Mouse (Mus musculus) myocyte (in vitro differentiated cells): ENCODE results near the gene Gm614. TPM values are rescaled to one million over a fixed set of nuclear protein-coding genes. Genes with fewer than 3 reads are reported as not detected.
A peak's percentile ranks its signal among the peaks of the same experiment; 100 is the strongest.

Experiments
- H3K27me3 ChIP-seq: one replicate; pipeline ENCODE4 v1.6.1; 2011; ENCODE audit not compliant: control insufficient read depth, insufficient read depth, insufficient read length
- H3K36me3 ChIP-seq: one replicate; pipeline ENCODE4 v1.6.1; 2011; ENCODE audit not compliant: control insufficient read depth, insufficient read depth
- H3K4me2 ChIP-seq: one replicate; pipeline ENCODE4 v1.6.1; 2011; ENCODE audit warnings: low read depth, control low read depth
- H3K4me3 ChIP-seq: one replicate; pipeline ENCODE4 v1.5.1; 2011; ENCODE audit warnings: mild to moderate bottlenecking, control low read depth, moderate library complexity
- H3K79me2 ChIP-seq: one replicate; pipeline ENCODE4 v1.6.1; 2011; ENCODE audit not compliant: control insufficient read depth, insufficient read depth
- H3ac ChIP-seq: one replicate; pipeline ENCODE4 v1.6.1; 2011; ENCODE audit not compliant: control insufficient read depth, insufficient read length
- CEBPB ChIP-seq: IDR thresholded peaks from 2 replicates; pipeline ENCODE4 v1.6.1; 2011; ENCODE audit warnings: mild to moderate bottlenecking, moderate library complexity; ENCODE audit not compliant: poor library complexity, insufficient read depth, severe bottlenecking
- E2F4 ChIP-seq: IDR thresholded peaks from one replicate; pipeline ENCODE4 v1.6.1; 2011; ENCODE audit warnings: mild to moderate bottlenecking, control low read depth, moderate library complexity; ENCODE audit not compliant: insufficient read depth
- MAX ChIP-seq: IDR thresholded peaks from one replicate; pipeline ENCODE4 v1.6.1; 2011; ENCODE audit warnings: low read depth, mild to moderate bottlenecking, control low read depth
- MYOD1 ChIP-seq, 3 experiments: IDR thresholded peaks; one replicate each; pipeline ENCODE4 v1.6.1; 2011; ENCODE audit warnings: control low read depth in 2 of 3, low read depth in 2 of 3, mild to moderate bottlenecking in 2 of 3, moderate library complexity in 1 of 3; ENCODE audit not compliant: insufficient read length in 2 of 3, control insufficient read depth in 1 of 3
- MYOG ChIP-seq, 3 experiments: IDR thresholded peaks; one replicate each; pipeline ENCODE4 v1.6.1; 2011; ENCODE audit warnings: control low read depth in 2 of 3, low read depth in 2 of 3, mild to moderate bottlenecking in 2 of 3; ENCODE audit not compliant: insufficient read length in 2 of 3, control insufficient read depth in 1 of 3, insufficient read depth in 1 of 3
- POLR2A ChIP-seq: IDR thresholded peaks from one replicate; pipeline ENCODE4 v1.6.1; 2011; ENCODE audit warnings: low read depth, mild to moderate bottlenecking, control low read depth, moderate library complexity; ENCODE audit not compliant: insufficient read length
- POLR2AphosphoS2 ChIP-seq: IDR thresholded peaks from one replicate; pipeline ENCODE4 v1.6.1; 2011; ENCODE audit warnings: low read depth, control low read depth; ENCODE audit not compliant: insufficient read length
- REST ChIP-seq: IDR thresholded peaks from one replicate; pipeline ENCODE4 v1.6.1; 2011; ENCODE audit warnings: mild to moderate bottlenecking, control low read depth, moderate library complexity; ENCODE audit not compliant: insufficient read depth, insufficient read length
- SRF ChIP-seq: IDR thresholded peaks from one replicate; pipeline ENCODE4 v1.6.1; 2011; ENCODE audit warnings: low read depth; ENCODE audit not compliant: control insufficient read depth, insufficient read length
- TCF12 ChIP-seq: IDR thresholded peaks from one replicate; pipeline ENCODE4 v1.6.1; 2011; ENCODE audit warnings: mild to moderate bottlenecking, control low read depth; ENCODE audit not compliant: poor library complexity, insufficient read depth, severe bottlenecking
- TCF3 ChIP-seq: IDR thresholded peaks from one replicate; pipeline ENCODE4 v1.6.1; 2011; ENCODE audit warnings: low read depth, control low read depth; ENCODE audit not compliant: insufficient read length
- USF1 ChIP-seq: IDR thresholded peaks from one replicate; pipeline ENCODE4 v1.6.1; 2011; ENCODE audit warnings: low read depth, mild to moderate bottlenecking, control low read depth, moderate library complexity
- polyA plus RNA-seq: library from polyadenylated mRNA; unstranded; fragments of >200 nt; fragmentation: generic; extraction: Trizol; gene quantifications from one replicate; pipeline ENCODE4 v1.2.1, GENCODE M21; 2012; ENCODE audit warnings: missing spikeins

Gm614 gene
- polyA plus RNA-seq, 1 experiment = not detected

- no peaks in the 10 kb centered on the region for H3K27me3 ChIP-seq
- no peak overlapping the region for H3ac ChIP-seq
- no peak overlapping the region for H3K4me2 ChIP-seq
- H3K79me2 ChIP-seq = no peaks in the 10 kb centered on the region
- H3K4me3 ChIP-seq = no peak overlapping the region
- no peak for TF ChIP-seq MAX
- no peaks in the 10 kb centered on the region for H3K36me3 ChIP-seq
These were observed 23.8 kb upstream of the Gm614 start for GRCm38 (mm10) chrX:101287543-101287942.

- Histone ChIP-seq H3K79me2 (no peaks in the 10 kb centered on the region), H3K36me3 (peaks cover 1% of the 10 kb centered on the region), H3K4me2 (no peak overlapping the region), H3K27me3 (no peaks in the 10 kb centered on the region), H3ac (no peak overlapping the region), H3K4me3 (no peak overlapping the region)
- no peak for TF ChIP-seq MYOG (IDR thresholded peaks at IDR 0.05; ENCODE audit: control insufficient read depth in 1 of 3, insufficient read depth in 1 of 3, insufficient read length in 2 of 3, low read depth in 2 of 3)
- TF ChIP-seq SRF = no peak
- TF ChIP-seq TCF3 = no peak
- TF ChIP-seq E2F4 = no peak
- TF ChIP-seq POLR2AphosphoS2 = no peak
- no peak for TF ChIP-seq TCF12
- no peak for TF ChIP-seq USF1
- no peak for TF ChIP-seq POLR2A
- no peak for TF ChIP-seq MYOD1 (IDR thresholded peaks at IDR 0.05; ENCODE audit: control insufficient read depth in 1 of 3, insufficient read length in 2 of 3, low read depth in 2 of 3)
- no peak for TF ChIP-seq MAX
- TF ChIP-seq CEBPB = no peak
- no peak for TF ChIP-seq REST
These were observed 22.3 kb upstream of the Gm614 start for GRCm38 (mm10) chrX:101285953-101286670.

- H3K36me3 ChIP-seq = peaks cover 5% of the 10 kb centered on the region
- H3K4me2 ChIP-seq = no peak overlapping the region
- no peaks in the 10 kb centered on the region for H3K79me2 ChIP-seq
- H3K4me3 ChIP-seq = no peak overlapping the region
- H3ac ChIP-seq = no peak overlapping the region
- TF ChIP-seq REST (no peak), USF1 (no peak), POLR2A (no peak), TCF3 (no peak), POLR2AphosphoS2 (no peak), MYOG (IDR thresholded peaks at IDR 0.05; ENCODE audit: control insufficient read depth in 1 of 3, insufficient read depth in 1 of 3, insufficient read length in 2 of 3, low read depth in 2 of 3) (no peak), E2F4 (no peak), MAX (no peak), TCF12 (no peak), MYOD1 (IDR thresholded peaks at IDR 0.05; ENCODE audit: control insufficient read depth in 1 of 3, insufficient read length in 2 of 3, low read depth in 2 of 3) (no peak), SRF (no peak)
- no peaks in the 10 kb centered on the region for H3K27me3 ChIP-seq
These were observed 21.7 kb upstream of the Gm614 start for GRCm38 (mm10) chrX:101285534-101285933.

GRCm38 (mm10) chrX:101282813-101283212 lies 19.0 kb upstream of the Gm614 start:
- Histone ChIP-seq H3K79me2 (no peaks in the 10 kb centered on the region), H3K4me2 (no peak overlapping the region), H3K27me3 (no peaks in the 10 kb centered on the region), H3K36me3 (peaks cover 5% of the 10 kb centered on the region), H3K4me3 (no peak overlapping the region), H3ac (no peak overlapping the region)
- TF ChIP-seq MAX = no peak
- TF ChIP-seq POLR2A = no peak
- TF ChIP-seq CEBPB = no peak
- TF ChIP-seq TCF3 = no peak
- no peak for TF ChIP-seq USF1
- no peak for TF ChIP-seq MYOG (IDR thresholded peaks at IDR 0.05; ENCODE audit: control insufficient read depth in 1 of 3, insufficient read depth in 1 of 3, insufficient read length in 2 of 3, low read depth in 2 of 3)
- no peak for TF ChIP-seq TCF12
- TF ChIP-seq POLR2AphosphoS2 = no peak
- TF ChIP-seq MYOD1 (IDR thresholded peaks at IDR 0.05; ENCODE audit: control insufficient read depth in 1 of 3, insufficient read length in 2 of 3, low read depth in 2 of 3) = no peak

GRCm38 (mm10) chrX:101273875-101274738 lies 10.3 kb upstream of the Gm614 start, which contains the start of gene Med12:
TSS of gene Med12 (plus strand) at chrX:101274030.
- no peaks in the 10 kb centered on the region for H3K79me2 ChIP-seq
- H3ac ChIP-seq = peak within 1 kb of the TSS; percentile 19
- peak; percentile 61 for TF ChIP-seq POLR2A
- TF ChIP-seq POLR2AphosphoS2 = peak; percentile 45
- peak; percentile 40 for TF ChIP-seq E2F4
- no peak for TF ChIP-seq USF1
- peak within 1 kb of the TSS; percentile 46 for H3K4me3 ChIP-seq
- H3K4me2 ChIP-seq = peak within 1 kb of the TSS; percentile 64
- H3K27me3 ChIP-seq = no peaks in the 10 kb centered on the region
- H3K36me3 ChIP-seq = no peaks in the 10 kb centered on the region
